Mouse (Mus musculus): ENCODE measurements around the gene Chga.

DNA sequence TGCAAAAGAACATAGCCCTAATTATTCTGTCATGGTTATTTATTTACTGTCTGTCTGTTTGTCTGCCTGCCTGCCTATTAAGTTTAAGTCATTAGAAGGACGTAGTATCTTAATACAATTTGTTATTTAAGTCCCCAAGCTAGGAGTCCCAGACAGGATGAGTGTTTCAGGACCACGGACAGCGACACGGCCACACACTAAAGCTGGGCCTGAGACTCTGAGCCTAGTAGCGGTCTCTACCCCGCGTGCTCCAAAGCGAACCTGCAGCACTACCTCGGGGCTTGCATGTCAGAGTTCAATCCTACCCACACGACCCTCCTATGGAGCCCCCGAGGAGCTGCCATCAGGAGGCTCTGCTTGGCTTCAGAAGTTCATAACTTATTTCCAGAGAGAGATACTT, 4.2 kb upstream of the Chga start:
- TF ChIP-seq CTCF (IDR thresholded peaks at IDR 0.05; ENCODE audit: low read depth, low read length) = no peak
- no peak for TF ChIP-seq POLR2A (IDR thresholded peaks at IDR 0.05; ENCODE audit: borderline replicate concordance, low read depth, low read length)
